Mouse (Mus musculus): ENCODE results near the gene Tac4.

Tac4 gene

DNA sequence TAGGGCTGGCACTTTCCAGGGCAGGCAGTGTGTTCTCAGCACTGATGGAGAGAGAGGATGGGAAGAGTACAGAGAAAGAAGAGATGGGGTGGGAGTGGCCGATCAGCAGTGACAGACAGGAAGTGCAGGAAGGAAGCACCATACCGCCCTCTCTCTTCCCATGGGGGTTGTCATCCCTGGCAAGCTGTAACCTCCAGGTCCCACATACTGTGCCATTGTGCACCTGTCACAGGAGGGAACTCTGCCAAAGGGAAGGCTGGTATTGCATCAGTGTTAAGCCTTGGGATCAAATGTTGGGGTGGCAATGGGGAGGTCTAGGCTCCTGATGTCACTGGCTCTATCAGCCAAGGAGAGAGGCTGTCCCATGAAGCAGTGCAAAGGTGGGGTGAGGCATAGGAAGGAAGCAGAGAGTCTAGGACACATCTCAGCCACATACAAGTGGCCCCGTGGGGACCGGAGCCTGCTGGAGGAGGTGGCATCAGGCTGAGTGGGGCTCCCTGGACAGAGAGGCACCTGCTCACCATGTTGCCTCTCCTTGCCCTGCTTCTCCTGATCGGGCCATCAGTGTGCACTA lies at the start of gene Tac4:
Gene Tac4 (plus strand): TSS at position 352 of the 574 bp plus-strand sequence.
- no peak for DNase-seq (ENCODE audit: low spot score in 2 of 2)

DNA sequence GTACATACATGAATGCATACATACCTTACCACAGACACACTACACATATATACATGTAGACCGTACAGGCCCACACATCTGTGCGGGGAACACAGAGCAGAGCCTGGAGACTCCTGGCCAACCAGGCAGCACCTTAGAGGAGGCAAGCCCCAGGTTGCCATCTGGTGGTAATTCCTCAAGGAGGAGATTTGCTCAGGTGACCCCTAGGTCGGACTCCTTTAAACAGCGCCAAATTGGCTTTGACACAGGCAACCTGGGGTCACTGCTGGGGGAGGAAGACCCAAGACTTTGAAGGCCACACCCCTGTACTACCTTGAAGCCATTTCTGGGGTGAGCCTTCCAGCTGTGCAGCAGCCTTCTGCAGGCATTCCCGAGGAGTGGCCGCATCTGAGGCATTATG lies 47.7 kb upstream of the Tac4 start:
- no peak for DNase-seq (ENCODE audit: low spot score in 2 of 2)

DNA sequence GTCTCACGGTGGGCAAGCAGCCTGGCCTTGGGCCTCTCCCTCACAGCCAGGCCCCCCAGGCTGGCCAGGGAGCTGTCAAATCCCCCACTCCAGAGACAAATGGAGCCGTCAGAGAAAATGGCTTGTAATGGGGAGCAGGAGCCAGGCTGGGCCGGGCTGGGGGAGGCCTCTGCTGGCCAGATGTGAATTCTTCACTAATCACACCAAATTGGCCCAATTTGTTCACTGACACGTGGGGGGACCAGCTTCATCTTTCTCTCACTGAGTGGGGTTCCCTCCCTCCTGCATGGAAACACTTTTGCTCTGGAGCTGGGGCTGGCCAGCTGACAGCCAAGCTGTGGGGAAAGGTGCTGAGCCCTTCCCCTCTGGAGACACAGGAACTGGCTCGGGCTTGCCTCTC lies 47.0 kb upstream of the Tac4 start:
- DNase-seq (ENCODE audit: low spot score in 2 of 2), result no peak

DNA sequence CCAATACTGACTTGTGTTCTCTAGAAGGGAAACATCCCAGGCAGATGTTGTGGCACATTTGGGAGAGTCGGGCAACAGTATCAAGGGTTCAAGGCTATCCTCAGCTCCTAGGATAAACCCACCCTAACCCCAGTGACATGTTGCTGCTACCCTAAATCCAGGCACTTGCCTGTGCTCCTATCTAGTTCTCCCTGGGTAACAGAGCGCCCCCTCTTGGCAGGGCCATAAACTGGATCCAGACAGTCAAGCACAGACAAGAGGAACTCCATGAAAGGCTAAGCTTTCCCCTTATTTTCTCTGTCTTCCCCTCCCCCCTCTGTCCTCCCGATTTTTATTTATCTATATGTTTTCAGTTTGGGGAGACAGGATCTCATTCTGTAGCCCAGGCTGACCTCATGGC lies 45.1 kb upstream of the Tac4 start:
- DNase-seq (ENCODE audit: low spot score in 2 of 2), result no peak

DNA sequence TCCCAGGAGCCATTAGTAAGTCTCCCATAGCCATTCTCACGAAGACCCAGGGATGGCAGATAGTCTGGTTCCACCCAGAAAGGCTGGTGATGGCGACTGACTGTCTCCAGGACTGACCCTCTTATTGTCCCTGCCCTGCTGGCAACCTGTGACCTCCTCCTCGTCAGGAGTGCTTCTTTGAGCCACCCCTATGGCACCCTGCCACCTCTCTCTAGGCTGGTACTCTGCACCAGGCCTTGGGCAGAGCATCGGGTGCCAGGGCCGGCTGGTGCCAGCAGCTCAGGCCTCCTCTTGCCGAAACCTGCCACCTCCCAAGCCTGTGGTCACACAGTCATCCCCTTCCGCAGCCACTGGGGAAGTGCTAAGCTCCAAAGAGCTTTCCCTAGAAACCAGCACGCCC lies 42.2 kb upstream of the Tac4 start:
- no peak for DNase-seq (ENCODE audit: low spot score in 2 of 2)

DNA sequence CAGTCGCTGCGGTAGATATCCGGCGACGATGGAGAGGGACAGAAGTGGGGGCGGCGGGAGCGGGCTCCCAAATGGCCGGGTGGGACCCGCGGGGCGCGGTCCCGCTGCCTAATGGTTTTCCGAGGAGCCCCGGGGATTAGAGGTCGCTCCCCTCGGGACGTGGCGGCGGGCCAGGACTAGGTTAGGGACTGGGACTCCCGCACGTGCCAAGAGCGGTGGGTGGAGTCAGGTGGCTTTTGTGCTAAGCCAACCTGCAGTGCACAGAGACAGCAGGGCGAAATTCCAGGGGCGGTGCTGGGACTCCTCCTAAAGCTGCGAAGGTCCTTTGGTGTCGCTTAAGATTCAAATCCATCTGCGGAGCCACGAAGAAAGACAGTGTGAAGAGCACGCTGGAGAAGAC lies 37.9 kb upstream of the Tac4 start:
- DNase-seq (ENCODE audit: low spot score in 2 of 2), result no peak

DNA sequence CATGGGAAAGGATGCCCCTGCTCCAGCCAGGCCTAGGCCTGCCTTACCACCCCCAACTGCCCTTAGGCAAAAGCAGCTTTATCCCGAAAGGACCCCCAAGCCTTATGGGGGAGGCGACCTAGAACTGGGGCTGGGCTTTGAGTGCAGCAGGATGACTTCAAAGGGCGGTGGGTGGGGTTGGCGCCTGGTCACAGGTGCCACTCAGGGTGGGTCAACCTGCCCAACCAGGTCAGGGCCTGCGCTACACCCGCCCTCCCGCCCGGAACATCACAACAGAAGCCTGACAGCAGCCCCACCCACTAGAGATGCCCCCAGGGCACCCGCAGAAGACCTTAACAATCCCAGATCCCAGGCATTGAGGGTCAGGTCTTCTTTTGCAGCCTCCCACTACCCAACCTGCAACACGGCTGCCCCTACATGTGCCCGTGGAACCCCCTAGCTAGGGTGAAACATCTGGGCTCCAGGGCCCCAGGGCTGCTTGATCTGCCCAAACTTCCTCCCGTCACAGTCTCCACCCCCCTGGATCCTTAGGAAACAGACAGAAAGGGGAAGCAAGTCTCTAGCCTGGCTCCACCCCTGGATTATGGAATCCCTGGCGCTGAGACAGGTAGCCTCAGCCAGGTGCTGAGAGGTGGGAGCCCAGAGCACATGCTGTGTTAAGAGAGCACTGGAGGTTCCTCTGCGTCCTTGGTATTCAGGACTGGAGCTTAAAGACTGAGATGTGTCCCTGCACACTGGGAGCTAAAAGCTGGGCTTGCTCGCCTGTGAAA lies 37.0 kb upstream of the Tac4 start:
- DNase-seq (ENCODE audit: low spot score in 2 of 2), result no peak

DNA sequence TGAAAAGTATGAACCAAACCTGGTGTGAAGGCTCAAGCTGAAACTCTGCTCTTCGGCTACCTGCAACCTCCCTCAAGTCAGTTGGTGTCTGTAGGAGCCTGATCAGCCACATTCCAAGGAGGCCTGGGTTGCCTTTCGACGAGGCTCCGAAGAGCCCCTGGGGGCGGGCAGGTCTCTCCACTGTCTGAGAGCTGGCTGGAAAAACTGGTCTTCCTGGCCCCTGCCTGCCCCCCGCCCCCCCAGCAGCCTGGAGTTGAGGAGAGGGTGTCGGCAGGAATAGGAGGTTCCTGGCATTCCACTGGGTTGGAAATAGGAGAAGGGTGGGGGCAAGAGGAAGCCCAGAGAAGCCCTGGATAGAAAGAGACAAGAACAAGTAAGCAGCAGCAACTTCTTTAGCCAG lies 35.9 kb upstream of the Tac4 start:
- no peak for DNase-seq (ENCODE audit: low spot score in 2 of 2)

DNA sequence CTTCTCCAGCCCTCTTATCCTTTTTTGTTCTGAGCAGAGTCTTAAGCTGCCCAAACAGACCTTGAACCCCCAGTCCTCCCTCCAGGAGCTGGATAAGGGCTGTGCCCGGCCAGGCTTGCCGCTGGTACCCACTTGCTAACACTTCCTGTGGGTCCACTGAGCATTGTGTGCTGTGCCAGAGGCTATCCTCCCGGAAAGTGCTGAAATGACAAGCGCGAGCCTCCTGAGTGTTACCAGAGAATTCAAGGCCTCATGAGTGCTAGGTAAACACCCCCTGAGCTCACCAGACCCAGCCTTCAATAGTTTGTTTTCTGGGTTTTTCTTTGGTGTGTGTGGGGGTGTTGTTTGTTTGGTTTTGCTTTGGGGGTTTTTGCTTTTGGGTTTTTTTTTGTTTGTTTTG lies 33.9 kb upstream of the Tac4 start:
- DNase-seq (ENCODE audit: low spot score in 2 of 2), result no peak

DNA sequence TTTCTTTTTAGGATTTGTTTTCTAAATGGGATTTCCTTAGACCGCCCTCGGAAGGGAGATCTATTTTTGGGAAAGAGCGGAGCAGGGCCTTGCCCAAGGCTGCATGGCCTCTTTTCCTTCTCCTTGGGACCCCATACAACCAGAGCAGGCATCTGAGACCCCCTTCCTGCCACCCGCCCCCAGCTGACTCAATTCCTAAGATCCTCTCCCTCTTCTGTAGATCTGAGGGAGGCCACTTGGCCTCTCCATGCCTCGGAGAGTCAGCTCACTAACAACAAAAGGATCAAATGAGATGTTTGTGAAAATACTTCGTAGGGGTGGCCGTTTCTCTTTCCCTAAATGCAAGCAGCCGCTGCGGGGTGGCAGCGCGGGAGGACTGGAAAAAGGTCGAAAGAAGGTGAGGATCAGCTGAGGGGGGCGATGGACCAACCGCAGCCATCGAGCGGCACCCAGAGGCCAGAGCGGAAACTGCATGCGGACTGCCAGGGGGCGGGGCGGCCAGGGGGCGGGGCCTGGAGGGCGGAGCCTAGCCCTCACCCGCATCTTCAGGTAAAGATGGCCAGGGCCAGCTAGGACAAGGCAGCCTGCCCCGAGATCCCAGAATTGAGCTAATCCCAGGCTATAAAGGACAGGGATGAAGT lies 29.5 kb upstream of the Tac4 start:
- peak; percentile 43 to 64 for DNase-seq (ENCODE audit: low spot score in 2 of 2)

DNA sequence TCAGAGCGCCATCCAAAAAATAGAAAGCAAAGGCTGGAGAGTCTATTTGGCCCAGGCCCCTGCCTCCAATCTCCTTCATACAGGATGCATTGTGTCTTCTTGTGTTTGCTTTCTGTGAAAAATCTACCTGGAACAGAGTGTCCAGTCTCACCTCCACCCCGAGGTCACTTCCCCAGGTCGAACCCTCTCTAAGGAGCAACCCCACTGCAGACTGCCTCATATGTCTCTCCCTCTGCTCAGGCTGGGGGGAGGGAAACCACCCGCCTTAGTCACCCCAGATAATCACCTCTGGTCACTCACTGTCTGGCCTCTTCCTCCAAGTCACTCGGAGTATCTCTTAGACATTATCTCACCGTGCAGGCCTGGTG lies 29.0 kb upstream of the Tac4 start:
- no peak for DNase-seq (ENCODE audit: low spot score in 2 of 2)

DNA sequence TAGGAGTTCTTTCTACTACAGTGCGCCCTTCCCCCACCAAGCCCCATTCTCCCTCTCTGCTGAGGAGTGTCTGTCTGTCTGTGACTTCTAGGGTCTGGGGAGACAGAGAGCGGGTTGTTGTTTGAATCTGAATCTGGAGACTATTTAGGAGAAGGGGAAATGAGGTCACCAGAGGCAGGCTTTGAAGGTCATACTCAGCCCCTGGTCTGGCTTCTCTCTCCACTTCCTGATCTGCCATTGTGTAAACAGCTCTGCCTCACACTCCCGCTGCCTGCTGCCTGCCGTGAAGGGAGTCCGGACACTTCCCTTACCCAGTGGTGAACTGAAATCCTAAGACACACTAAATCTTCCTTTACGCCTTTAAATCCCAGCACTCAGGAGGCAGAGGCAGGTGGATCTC lies 22.9 kb upstream of the Tac4 start:
- DNase-seq (ENCODE audit: low spot score in 2 of 2), result no peak

DNA sequence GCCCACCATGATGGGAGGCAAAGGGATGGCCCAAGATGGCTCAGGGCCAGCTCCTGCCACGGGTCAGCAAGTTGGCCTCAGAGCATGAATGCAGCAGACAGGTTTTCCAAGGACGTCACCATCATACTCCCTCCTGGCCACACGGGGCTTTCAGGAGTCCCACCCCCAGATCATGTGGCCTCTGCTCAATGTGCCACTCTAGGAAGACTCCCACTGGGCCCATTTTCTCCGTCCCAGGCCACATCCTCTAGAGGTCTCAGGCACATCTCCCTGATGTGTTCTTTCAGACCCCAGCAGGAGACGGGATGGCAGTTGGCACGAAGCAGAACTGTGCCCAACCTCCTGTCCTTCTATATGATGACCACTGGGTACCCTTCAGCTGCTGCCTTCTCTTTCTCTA lies 18.7 kb upstream of the Tac4 start:
- no peak for DNase-seq (ENCODE audit: low spot score in 2 of 2)

DNA sequence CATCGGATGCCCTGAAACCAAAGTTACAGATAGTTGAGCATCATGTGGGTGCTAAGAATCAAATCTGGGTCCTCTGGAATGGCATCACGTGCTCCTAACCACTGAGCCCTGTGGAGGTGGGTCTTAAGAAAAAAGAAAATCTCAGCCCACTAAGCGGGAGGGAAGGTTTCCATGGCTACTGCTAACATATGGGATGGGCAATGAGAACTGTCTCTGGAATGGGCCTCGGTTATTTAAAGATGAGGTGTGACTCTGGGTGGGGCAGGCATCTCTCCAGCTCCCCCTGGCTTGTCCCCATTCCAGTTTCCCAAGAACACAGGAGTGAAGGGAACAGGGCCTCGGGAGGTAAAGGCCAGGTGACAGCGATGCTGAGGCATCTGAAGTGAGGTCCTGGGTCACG lies 15.9 kb upstream of the Tac4 start:
- DNase-seq (ENCODE audit: low spot score in 2 of 2), result no peak

DNA sequence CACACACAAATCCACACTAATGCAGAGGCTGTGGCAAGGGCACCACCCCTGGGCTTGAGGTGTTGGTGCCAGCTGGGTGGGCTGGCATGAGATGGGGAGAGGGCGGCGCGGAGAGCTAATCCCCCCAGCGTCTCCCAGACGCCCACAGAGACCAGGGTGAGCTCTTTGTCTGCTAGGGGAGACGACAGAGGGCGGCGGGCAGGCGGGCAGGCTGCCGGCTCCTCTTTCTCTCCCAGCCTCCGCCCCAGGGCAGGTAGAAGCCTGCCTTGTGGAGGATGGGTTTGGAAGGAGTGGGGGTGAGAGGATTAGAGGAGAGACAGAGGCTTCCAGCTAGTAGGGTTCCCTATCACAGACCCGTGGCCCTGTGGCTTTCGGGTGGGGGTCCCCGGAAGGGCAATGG lies 14.3 kb upstream of the Tac4 start:
- no peak for DNase-seq (ENCODE audit: low spot score in 2 of 2)

DNA sequence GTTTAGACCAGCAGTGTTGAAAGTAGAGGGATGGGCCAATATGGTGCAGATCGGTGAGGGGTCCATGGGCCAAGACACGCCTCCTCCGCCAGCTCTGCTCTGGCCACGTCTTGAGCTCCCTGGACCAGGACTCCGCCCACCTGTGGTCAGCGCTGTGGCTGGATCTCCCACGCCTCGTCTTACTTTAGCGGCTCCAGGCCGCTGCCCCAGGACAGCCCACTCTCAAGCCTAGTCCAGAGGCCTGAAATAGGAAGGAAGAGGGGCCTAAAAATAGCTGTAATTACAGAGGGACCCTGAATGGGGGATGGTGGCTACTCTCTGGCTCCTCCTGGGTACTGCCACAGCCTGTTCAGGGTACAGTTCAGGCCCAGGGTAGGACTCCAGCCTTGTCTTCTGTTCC lies 11.2 kb upstream of the Tac4 start:
- DNase-seq (ENCODE audit: low spot score in 2 of 2), result no peak

DNA sequence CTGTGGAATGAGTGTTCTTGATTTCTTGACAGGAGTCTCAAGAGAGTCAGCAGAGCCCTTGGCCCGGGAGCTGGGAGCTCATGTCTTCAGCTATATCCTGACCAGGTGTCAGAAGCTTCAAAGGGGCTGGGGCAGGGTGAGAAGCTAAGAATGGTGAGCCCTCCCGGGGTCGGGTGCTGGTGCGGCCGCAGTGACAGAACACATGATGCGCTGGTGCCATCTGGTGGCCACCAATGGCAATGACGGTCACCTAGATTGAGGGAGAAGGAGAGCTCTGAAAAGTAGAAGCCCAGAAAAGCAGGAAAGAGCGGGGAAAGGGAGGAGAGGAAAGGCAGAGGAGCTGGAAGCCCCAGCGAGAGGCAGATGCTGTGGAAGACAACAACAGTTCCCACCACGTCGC lies 10.0 kb upstream of the Tac4 start:
- peak; percentile 52 to 68 for DNase-seq (ENCODE audit: low spot score in 2 of 2)

DNA sequence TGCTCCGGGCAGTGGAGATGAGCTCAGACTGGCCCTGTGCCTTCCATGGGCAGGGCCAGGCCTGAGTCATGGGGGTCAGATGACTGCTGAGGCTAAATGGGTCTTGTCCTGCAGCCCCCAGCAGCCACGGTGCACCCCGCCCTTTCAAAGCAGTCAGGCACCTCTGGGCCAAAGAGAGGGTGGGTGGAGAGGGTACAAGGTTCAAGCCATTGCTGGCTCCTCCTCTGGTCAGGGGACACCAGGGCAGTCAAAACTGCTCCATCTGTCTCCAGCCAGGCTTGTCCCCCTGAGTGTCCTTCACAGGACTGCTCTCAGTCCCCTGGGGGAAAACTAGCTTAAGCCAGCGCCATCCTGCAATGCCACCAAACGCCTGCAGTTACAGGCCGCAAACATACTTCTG lies 9.2 kb upstream of the Tac4 start:
- DNase-seq (ENCODE audit: low spot score in 2 of 2), result no peak

DNA sequence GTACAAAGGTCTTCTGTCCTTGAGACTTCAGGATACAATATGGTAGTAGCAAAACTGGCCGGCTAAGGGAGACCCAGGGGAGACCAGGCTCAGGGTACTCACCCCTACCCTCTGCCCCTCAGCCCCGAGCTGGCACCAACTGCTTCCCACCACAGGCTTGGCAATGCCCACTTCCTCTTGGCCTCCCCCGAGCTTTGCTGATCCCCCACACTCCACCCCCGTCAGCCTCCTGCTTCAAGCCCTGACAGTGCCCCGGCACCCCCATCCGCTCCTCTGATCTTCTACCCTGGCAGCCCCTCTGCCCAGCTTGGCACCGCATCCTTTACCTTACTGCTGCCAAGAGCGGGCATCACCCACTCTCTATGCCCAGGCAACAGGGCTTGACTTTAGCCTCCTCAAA lies 7.2 kb upstream of the Tac4 start:
- no peak for DNase-seq (ENCODE audit: low spot score in 2 of 2)

DNA sequence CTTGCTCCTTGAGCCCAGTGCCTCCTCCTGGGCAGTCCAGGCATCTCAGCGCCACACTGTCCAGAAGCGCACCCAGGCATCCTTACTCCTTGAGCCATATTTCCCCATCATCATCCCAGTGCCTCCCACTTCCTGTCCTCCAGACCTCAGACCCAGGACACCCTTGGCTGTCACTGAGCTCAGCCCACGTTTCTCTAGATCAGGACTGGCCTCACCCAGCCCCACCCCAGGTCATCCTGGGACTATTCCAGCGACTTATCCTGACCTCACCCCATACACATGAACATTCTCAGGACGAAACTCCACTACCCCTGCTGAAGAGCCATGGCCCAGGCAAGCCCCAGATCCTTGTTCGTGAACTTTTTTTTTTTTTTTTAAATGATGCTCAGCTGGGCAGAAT lies 5.6 kb upstream of the Tac4 start:
- no peak for DNase-seq (ENCODE audit: low spot score in 2 of 2)

DNA sequence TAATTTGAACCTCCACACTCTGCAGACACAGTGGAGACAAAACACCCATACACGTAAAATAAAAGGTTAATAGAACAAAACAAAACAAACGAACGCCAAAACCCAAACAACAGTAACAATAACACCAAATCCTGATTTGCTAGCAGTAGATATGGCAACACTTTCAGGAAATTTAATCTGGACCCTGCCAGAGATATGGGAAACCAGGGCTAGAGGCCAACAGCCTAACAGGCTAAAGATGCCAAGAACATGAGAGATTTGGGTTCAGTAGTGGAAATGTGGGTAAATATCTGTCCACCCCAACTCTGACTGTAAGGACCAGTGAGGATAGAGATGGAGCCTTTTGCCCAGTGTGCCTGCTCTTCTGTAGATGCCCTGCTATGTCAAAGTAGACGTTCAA lies 3.4 kb upstream of the Tac4 start:
- no peak for DNase-seq (ENCODE audit: low spot score in 2 of 2)

DNA sequence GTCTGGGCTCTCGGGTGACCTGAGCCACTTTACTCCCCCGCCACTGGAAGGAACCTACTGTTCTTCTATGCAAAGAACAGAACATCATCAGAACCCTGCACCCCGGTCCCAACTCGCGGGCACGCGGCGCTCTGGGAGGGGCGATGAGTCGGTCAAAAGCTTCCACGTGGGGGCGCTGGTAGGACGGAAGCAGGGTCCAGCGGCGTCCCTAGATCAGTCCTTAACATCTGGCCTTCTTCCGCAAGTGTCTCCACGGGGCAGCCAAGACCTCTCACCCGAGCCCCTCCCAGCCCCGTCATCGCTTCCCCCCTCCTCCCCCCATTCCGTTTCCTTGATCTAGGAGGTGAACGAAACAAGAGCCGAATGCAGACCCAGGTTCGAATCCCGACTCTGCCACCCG lies 2.8 kb upstream of the Tac4 start:
- peak; percentile 66 to 77 for DNase-seq (ENCODE audit: low spot score in 2 of 2)

DNA sequence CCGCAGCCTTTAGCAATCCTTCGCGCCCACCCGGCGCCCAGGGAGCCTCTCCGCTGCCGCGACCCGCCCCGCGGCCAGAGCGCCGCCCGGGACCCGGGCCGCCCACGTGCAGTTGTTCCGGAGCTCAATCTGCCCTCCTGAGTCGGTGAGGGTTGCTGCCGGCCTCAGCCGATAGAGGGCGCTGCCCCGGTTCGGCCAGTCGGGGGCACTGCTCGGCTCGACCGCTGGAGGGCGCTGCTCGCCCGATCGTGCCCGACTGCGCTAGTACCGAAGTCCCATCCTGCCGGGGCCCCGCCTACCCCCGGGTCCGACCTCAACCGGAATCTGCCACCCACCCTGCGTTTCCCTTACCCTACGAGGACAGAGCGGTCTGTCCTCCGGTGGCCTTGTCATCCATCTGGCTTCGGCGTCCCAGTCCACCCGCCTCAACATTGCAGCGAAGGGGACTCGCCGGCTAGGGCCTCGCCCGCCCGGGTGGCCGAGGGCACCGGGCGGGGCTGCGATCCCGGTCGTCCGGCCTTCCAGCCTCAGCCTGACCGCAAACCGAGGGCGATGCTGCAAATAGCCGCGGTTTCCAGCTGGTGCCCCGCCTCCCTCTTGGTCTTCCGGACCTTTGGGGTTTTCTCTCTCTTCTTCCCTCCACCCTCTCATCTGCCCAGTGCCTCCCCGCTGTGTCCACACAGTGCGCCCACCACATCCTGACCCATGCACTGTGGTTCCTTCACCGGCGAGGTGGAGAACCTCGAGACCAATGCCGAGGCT lies 2.1 kb upstream of the Tac4 start:
- peak; percentile 88 to 93 for DNase-seq (ENCODE audit: low spot score in 2 of 2)

Data from urinary bladder, adult 18-20 months (tissue).